Mouse (Mus musculus) brain, embryonic 14.5 days (tissue): ENCODE results near the gene Cdc42ep5.

Experiments
- CTCF ChIP-seq: fragments of 200-500 bp; IDR thresholded peaks from 2 replicates; pipeline ENCODE4 v1.5.1; 2012; ENCODE audit warnings: inconsistent platforms, mild to moderate bottlenecking, moderate library complexity, borderline replicate concordance; ENCODE audit not compliant: insufficient read depth, insufficient read length; ENCODE audit errors: extremely low read depth
- POLR2A ChIP-seq: fragments of 200-500 bp; IDR thresholded peaks from 2 replicates; pipeline ENCODE4 v1.6.1; 2012; ENCODE audit warnings: mild to moderate bottlenecking, inconsistent platforms, borderline replicate concordance; ENCODE audit not compliant: poor library complexity, insufficient read depth, insufficient read length, severe bottlenecking; ENCODE audit errors: extremely low read depth

- TF ChIP-seq CTCF = no peak
- TF ChIP-seq POLR2A = no peak
Measured at GRCm38 (mm10) chr7:4126992-4127785, 37.5 kb downstream of the Cdc42ep5 start.
